Mouse (Mus musculus): ENCODE data around the gene Manf. TPM values are rescaled to one million over a fixed set of nuclear protein-coding genes. Genes with fewer than 3 reads are reported as not detected.

Gene Manf
- polyA plus RNA-seq, 1 experiment = not detected

DNA sequence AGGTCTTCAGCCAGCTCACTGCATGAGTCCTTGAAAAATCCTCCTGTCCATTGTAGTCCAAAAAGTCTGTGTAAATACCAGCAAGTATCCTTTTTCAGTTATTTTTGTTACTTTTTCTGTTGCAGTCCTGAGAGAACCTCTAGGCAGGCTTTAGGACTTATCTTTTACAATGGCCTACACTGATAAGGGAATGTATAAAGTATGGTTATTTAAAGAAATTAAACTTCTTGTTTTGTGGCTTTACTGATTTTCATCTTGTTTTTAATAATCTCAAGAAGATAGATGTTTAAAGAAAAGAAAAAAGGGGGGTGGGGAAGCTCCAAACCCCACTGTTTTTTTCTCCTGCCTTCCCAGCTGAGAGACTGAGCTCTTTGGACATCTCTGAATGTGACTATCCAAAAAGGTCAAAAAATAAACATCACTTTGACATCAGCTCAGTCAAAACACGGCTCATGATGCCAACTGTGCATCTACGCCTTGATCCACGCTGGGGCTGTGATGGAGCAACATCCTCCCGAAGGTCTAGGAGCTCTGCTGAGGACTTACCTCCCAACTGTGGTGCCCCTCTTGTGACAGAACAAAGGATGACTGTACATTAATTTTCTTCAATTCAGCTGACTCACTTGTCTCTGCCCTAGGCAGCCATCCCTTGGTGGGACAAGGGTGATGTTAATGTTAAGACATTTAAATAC lies 11.5 kb upstream of the Manf start:
- no peaks in the 10 kb centered on the region for H3K4me1 ChIP-seq (ENCODE audit: control insufficient read depth, insufficient read depth, low read length)
- no peak overlapping the region for H3K27ac ChIP-seq (ENCODE audit: insufficient read depth, low read depth, low read length)
- TF ChIP-seq CTCF (IDR thresholded peaks at IDR 0.05; ENCODE audit: insufficient read depth, low read depth, low read length) (no peak), POLR2A (IDR thresholded peaks at IDR 0.05; ENCODE audit: insufficient read depth, low read depth, low read length) (no peak)
- 75% methylated on average over 4 of the region's 4 CpGs for WGBS
- no peak overlapping the region for H3K4me3 ChIP-seq (ENCODE audit: insufficient read depth, low read depth, low read length)

GRCm38 (mm10) chr9:106901596-106901995 lies 9.8 kb upstream of the Manf start:
- WGBS = 92% methylated on average over 7 of the region's 7 CpGs
- TF ChIP-seq POLR2A (IDR thresholded peaks at IDR 0.05; ENCODE audit: insufficient read depth, low read depth, low read length) = no peak
- TF ChIP-seq CTCF (IDR thresholded peaks at IDR 0.05; ENCODE audit: insufficient read depth, low read depth, low read length) = no peak
- Histone ChIP-seq H3K27ac (ENCODE audit: insufficient read depth, low read depth, low read length) (no peak overlapping the region), H3K4me3 (ENCODE audit: insufficient read depth, low read depth, low read length) (no peak overlapping the region), H3K4me1 (ENCODE audit: control insufficient read depth, insufficient read depth, low read length) (no peaks in the 10 kb centered on the region)

- Histone ChIP-seq H3K27ac (ENCODE audit: insufficient read depth, low read depth, low read length) (no peak overlapping the region), H3K4me3 (ENCODE audit: insufficient read depth, low read depth, low read length) (no peak overlapping the region), H3K4me1 (ENCODE audit: control insufficient read depth, insufficient read depth, low read length) (no peaks in the 10 kb centered on the region)
- TF ChIP-seq POLR2A (IDR thresholded peaks at IDR 0.05; ENCODE audit: insufficient read depth, low read depth, low read length) (no peak), CTCF (IDR thresholded peaks at IDR 0.05; ENCODE audit: insufficient read depth, low read depth, low read length) (no peak)
- 86% methylated on average over 1 of the region's 1 CpGs for WGBS
These were observed 7.1 kb upstream of the Manf start for GRCm38 (mm10) chr9:106898901-106899300.

GRCm38 (mm10) chr9:106893327-106893726 lies 1.5 kb upstream of the Manf start:
- Histone ChIP-seq H3K4me1 (ENCODE audit: control insufficient read depth, insufficient read depth, low read length) (peaks cover 9% of the 10 kb centered on the region), H3K27ac (ENCODE audit: insufficient read depth, low read depth, low read length) (no peak overlapping the region), H3K4me3 (ENCODE audit: insufficient read depth, low read depth, low read length) (no peak overlapping the region)
- TF ChIP-seq CTCF (IDR thresholded peaks at IDR 0.05; ENCODE audit: insufficient read depth, low read depth, low read length) = no peak
- TF ChIP-seq POLR2A (IDR thresholded peaks at IDR 0.05; ENCODE audit: insufficient read depth, low read depth, low read length) = no peak
- WGBS = 68% methylated on average over 3 of the region's 3 CpGs

DNA sequence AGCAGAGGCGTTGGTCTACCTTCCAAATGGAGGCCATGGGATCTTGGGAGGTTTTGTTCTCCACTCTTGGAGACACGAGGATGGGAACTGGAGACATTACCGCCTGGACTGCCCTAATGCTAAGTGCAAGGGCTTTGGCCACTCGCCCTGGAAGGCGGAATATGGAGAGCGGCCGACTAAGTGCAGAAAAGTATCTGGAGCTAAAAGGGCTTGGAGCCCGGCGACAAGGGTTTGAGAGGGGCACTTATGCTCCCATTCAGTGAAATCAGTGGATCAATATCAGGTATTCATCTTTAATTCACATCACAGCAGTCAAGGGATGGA lies 735 bp upstream of the Manf start:
- peak overlapping the region; percentile 50 for H3K27ac ChIP-seq (ENCODE audit: insufficient read depth, low read depth, low read length)
- TF ChIP-seq CTCF (IDR thresholded peaks at IDR 0.05; ENCODE audit: insufficient read depth, low read depth, low read length) (no peak), POLR2A (IDR thresholded peaks at IDR 0.05; ENCODE audit: insufficient read depth, low read depth, low read length) (no peak)
- WGBS = under 1% methylated on average over 9 of the region's 9 CpGs
- H3K4me1 ChIP-seq (ENCODE audit: control insufficient read depth, insufficient read depth, low read length) = peaks cover 11% of the 10 kb centered on the region
- peak overlapping the region; percentile 63 for H3K4me3 ChIP-seq (ENCODE audit: insufficient read depth, low read depth, low read length)

DNA sequence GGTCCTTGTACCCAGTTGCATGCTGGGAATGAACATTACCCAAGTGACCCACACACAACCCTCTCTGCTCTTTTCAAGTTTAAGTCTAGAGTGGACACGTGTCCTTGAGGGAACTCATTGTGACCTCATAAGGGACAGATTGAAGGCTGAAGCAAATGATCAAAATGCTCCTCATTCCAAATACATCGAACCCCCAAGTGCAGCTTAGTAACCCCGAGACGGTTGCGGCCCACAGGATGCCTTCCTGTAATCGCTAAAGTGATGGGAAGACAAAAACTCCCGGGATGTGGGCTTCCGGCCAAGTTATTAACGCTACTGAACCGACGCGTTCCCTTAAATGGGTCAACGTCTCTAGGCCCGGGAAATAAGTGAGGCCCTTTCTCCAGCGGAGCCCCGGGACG lies 438 bp downstream of the Manf start:
- Histone ChIP-seq H3K27ac (ENCODE audit: insufficient read depth, low read depth, low read length) (peak overlapping the region; percentile 21; the same call in 1 of the 2 replicates), H3K4me1 (ENCODE audit: control insufficient read depth, insufficient read depth, low read length) (peaks cover 14% of the 10 kb centered on the region), H3K4me3 (ENCODE audit: insufficient read depth, low read depth, low read length) (peak overlapping the region; percentile 76)
- TF ChIP-seq CTCF (IDR thresholded peaks at IDR 0.05; ENCODE audit: insufficient read depth, low read depth, low read length) (no peak), POLR2A (IDR thresholded peaks at IDR 0.05; ENCODE audit: insufficient read depth, low read depth, low read length) (no peak)
- WGBS = under 1% methylated on average over 17 of the region's 17 CpGs

DNA sequence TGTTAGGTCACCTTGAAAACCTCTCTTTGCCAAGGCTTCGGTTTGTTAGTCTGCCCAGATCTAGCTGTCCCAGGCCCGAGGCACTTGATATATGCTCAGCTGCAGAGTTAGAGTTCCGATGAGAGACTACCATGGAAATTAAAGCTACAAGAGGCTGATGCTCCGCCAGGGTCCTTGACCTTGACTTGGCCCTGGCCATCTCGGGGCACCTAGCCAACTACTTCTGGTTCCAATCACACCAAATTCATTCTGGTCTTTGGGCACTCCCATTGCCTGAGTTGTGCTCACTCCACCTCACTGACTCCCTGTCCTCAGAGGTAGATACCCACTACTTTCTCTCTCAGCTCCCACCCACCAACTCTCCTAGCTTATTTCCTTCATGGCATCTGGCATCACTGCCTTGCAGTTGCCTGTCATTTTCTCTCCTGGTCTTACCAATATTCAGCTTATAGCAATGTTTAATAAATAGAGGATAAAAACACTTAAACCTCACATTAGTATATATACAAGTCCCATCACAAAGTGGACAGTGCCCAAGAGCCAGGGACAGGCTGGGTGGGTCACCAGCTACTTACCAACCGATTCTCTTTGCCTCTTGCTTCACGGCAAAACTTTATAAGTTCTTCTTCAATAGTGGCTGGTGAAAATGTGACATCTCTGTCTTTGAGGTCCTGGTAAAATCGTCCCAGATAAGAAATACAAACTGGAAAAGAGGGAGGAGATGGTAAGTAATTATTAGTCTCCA lies 1.1 kb downstream of the Manf start:
- TF ChIP-seq POLR2A (IDR thresholded peaks at IDR 0.05; ENCODE audit: insufficient read depth, low read depth, low read length) (no peak), CTCF (IDR thresholded peaks at IDR 0.05; ENCODE audit: insufficient read depth, low read depth, low read length) (no peak)
- Histone ChIP-seq H3K4me1 (ENCODE audit: control insufficient read depth, insufficient read depth, low read length) (peaks cover 18% of the 10 kb centered on the region), H3K4me3 (ENCODE audit: insufficient read depth, low read depth, low read length) (no peak overlapping the region), H3K27ac (ENCODE audit: insufficient read depth, low read depth, low read length) (no peak overlapping the region)
- WGBS = 50% methylated on average over 8 of the region's 8 CpGs

- TF ChIP-seq POLR2A (IDR thresholded peaks at IDR 0.05; ENCODE audit: insufficient read depth, low read depth, low read length) = no peak
- WGBS = 83% methylated on average over 9 of the region's 9 CpGs
- no peak overlapping the region for H3K27ac ChIP-seq (ENCODE audit: insufficient read depth, low read depth, low read length)
- H3K4me3 ChIP-seq (ENCODE audit: insufficient read depth, low read depth, low read length) = no peak overlapping the region
- peaks cover 32% of the 10 kb centered on the region for H3K4me1 ChIP-seq (ENCODE audit: control insufficient read depth, insufficient read depth, low read length)
These were observed 2.5 kb downstream of the Manf start for GRCm38 (mm10) chr9:106889321-106889720.

DNA sequence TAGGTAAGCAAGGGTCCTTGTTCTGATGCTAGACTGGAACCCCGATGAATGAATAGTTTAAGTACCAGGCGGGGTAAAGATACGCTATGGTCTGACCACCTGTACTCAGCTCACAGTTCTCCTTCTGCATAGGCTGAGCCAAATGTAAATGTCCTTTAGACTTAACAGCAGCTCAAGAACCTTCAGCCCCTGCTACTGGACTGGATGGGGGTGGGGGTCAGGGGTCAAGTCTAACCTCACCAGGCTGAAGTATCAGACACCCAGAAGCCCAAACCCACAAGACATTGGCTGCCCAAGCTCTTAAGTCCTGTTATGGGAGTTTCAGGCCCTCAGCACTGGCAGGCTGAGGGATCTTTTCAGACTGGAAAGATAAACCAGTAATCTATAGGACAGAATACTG lies 3.4 kb downstream of the Manf start:
- WGBS = 84% methylated on average over 3 of the region's 3 CpGs
- H3K4me3 ChIP-seq (ENCODE audit: insufficient read depth, low read depth, low read length) = no peak overlapping the region
- TF ChIP-seq POLR2A (IDR thresholded peaks at IDR 0.05; ENCODE audit: insufficient read depth, low read depth, low read length) = no peak
- TF ChIP-seq CTCF (IDR thresholded peaks at IDR 0.05; ENCODE audit: insufficient read depth, low read depth, low read length) = no peak
- no peak overlapping the region for H3K27ac ChIP-seq (ENCODE audit: insufficient read depth, low read depth, low read length)
- peaks cover 38% of the 10 kb centered on the region for H3K4me1 ChIP-seq (ENCODE audit: control insufficient read depth, insufficient read depth, low read length)

Measured in olfactory bulb, adult 2 months (tissue).